Mouse (Mus musculus): ENCODE measurements around the gene Nup210. TPM values are rescaled to one million over a fixed set of nuclear protein-coding genes. Genes with fewer than 3 reads are reported as not detected.

Gene Nup210
- 9.5 and 9.7 TPM in 2 replicates for polyA plus RNA-seq (2016; fragmentation: Nextera tagmentation; extraction: Ambion mirVana)

DNA sequence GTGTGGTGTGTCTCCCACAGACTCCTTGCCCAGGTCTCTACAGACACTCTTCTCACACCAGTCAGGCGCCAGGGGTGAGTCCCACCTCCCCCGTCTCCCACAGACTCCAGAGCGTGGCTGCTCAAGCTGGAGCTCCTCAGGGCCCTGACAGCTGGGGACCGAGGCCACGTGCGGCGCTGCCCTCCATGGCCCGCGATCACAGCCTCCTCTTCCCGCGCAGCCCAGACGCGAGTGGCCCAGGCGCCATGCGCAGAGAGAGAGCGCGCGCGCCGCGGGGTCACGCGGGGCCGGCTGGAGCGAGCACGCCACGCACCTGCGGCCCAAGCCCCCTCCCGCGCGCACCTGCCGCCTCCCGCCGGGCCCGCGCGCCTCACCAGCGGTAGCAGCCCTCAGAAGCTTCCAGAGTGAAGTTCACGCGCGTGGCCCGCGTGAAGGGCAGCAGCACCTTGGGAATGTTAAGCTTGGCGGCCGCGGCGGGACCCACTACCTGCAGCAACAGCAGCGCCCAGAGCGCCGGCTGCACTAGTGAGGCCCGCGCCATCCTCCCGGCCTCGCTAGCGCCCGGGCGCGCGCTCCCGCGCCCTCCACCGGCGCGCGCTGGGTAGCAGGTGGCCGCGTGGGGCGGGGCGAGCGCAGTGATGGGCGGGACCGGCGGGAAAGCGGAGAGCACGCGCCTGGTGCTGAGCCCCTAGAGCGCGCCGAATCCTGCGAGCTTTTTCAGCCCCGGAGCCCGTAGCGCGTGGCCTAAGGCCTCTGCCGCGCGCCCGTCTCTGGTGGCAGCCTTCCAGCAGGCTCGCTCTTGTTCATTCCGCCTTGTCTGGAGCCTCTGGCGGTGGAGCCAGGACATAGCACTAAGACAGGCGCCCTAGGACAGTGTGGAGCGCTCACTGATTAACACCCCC lies at the start of gene Nup210:
TSS of gene Nup210 (minus strand) at position 586 of the 902 bp plus-strand sequence.
- peak; percentile 94 for ATAC-seq (ENCODE audit: insufficient number of reproducible peaks, insufficient read depth, low FRiP score, low TSS enrichment)
- 1% methylated on average over 88 of the region's 93 CpGs for WGBS
- peaks cover 16% of the 10 kb centered on the region for H3K27me3 ChIP-seq
- H3K9ac ChIP-seq: peak within 1 kb of the TSS; percentile 57
- H3K4me2 ChIP-seq (replicated peaks): peak within 1 kb of the TSS; percentile 99
- no peaks in the 10 kb centered on the region for H3K4me1 ChIP-seq
- peak within 1 kb of the TSS; percentile 32; the same call in 1 of the 2 replicates for H3K27ac ChIP-seq
- no peaks in the 10 kb centered on the region for H3K36me3 ChIP-seq
- peak within 1 kb of the TSS; percentile 53 for H3K4me3 ChIP-seq
- H3K9me3 ChIP-seq: no peaks in the 10 kb centered on the region

DNA sequence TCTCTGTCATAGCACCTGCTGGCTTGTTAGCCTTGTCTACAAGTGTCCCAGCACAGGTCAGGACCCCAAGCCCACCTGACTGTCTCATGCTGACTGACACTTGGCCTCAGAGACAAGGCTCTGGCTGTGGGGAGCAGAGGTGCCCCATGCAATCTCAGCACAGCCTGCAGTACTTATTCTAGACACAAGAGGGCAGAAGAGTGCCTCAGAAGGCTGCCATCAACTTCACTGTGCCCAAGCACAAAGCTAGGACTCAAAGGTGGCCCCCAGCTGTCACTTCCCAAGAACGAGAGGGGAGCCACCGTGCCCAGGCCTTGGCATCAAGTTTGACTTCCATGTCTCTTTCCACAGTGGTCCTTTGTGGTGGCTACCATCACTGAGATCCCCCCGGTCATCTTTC lies 48.6 kb upstream of the Nup210 start:
- Histone ChIP-seq H3K27me3 (no peaks in the 10 kb centered on the region), H3K4me2 (replicated peaks) (no peak overlapping the region), H3K9me3 (no peaks in the 10 kb centered on the region), H3K27ac (no peak overlapping the region), H3K4me1 (peaks cover 8% of the 10 kb centered on the region), H3K4me3 (no peak overlapping the region), H3K9ac (no peak overlapping the region), H3K36me3 (peaks cover 11% of the 10 kb centered on the region)
- ATAC-seq (ENCODE audit: insufficient number of reproducible peaks, insufficient read depth, low FRiP score, low TSS enrichment): no peak
- 34% methylated on average over 3 of the region's 3 CpGs for WGBS

DNA sequence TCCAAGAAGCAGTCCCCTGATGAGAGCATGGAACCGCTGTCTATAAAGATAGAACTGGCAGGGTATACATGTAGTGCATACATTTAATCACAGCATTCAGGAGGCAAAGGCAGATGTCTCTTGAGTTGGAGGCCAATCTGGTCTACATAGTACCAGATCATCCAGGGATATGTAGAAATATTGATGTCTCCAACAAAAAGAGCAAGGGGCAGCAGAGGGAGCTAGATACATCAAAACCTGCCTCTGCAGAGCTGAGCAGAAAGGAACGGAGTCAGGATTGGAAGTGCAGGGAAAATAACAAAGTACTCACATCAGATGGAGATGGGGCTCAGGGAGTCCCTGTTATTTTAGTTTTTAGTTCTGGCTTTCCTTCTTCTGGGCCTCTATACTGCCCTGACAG lies 48.0 kb upstream of the Nup210 start:
- Histone ChIP-seq H3K36me3 (peaks cover 11% of the 10 kb centered on the region), H3K4me2 (replicated peaks) (no peak overlapping the region), H3K9ac (no peak overlapping the region), H3K27ac (no peak overlapping the region), H3K27me3 (no peaks in the 10 kb centered on the region), H3K9me3 (no peaks in the 10 kb centered on the region), H3K4me3 (no peak overlapping the region), H3K4me1 (peaks cover 12% of the 10 kb centered on the region)
- WGBS: 79% methylated on average over 2 of the region's 2 CpGs
- ATAC-seq (ENCODE audit: insufficient number of reproducible peaks, insufficient read depth, low FRiP score, low TSS enrichment): no peak

DNA sequence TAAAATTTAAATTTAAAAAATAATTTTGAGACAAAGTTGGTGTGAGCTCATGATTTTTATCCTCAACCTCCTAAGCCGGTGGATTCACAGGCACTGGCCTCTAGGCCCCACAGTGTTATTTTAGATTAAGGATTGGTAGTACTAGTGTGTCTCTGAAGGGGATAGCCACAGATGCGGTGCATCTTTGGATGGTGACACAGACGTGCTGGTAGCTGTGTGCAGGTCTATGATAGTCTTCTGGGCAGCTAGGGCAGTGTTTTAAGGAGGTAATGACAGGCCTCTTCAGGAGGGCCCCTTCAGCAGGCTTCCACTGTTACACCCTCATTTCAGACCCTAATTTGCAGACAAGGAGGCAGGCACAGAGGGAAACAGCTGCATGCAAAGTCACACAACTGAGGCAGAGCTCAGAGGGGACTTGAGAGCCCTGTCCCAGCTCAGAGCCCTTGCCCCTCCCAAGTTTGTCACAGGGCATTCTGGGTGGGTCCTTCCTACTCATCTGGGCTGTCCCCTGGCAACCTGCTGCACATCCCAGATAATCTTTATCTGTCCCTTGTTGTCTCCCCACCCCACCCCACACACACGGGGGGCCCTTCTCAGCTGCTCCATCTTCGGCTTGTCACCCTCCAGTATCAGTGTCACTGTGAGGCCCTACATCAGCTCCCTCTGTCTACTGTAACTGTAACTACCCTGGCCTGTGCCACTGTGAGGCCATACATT lies 46.7 kb upstream of the Nup210 start:
- ATAC-seq (ENCODE audit: insufficient number of reproducible peaks, insufficient read depth, low FRiP score, low TSS enrichment): no peak

DNA sequence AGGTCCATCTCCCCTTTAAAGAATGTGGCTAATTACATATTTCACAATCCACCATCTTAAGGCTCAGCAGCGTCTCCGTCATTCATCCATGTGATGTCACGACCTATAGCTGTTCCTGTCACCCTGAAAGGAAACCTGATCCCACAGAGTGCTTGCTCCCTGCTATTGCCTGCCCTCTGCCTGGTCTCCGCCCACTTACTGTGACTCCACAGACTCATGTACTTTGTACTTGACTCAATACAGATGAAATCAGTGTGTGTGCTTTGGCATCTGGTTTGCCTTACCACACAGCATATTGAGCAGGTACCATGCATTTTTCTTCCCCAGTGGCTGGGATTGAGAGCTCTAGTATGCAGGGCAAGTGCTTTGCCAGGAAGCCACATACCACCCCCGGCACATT lies 45.7 kb upstream of the Nup210 start:
- Histone ChIP-seq H3K27ac (no peak overlapping the region), H3K4me1 (peaks cover 35% of the 10 kb centered on the region), H3K36me3 (0 out of 2 replicates have a peak, but pooled peaks cover 4% of the 10 kb centered on the region), H3K9me3 (no peaks in the 10 kb centered on the region), H3K27me3 (no peaks in the 10 kb centered on the region), H3K4me2 (replicated peaks) (no peak overlapping the region), H3K9ac (no peak overlapping the region), H3K4me3 (no peak overlapping the region)
- 68% methylated on average over 5 of the region's 5 CpGs for WGBS
- ATAC-seq (ENCODE audit: insufficient number of reproducible peaks, insufficient read depth, low FRiP score, low TSS enrichment): no peak

More for the DNA sequence above, 46.7 kb upstream of the Nup210 start:
- Histone ChIP-seq H3K4me1 (peaks cover 24% of the 10 kb centered on the region), H3K9ac (no peak overlapping the region), H3K4me2 (replicated peaks) (no peak overlapping the region), H3K4me3 (no peak overlapping the region), H3K9me3 (no peaks in the 10 kb centered on the region), H3K27ac (no peak overlapping the region), H3K36me3 (0 out of 2 replicates have a peak, but pooled peaks cover 4% of the 10 kb centered on the region), H3K27me3 (no peaks in the 10 kb centered on the region)
- 80% methylated on average over 5 of the region's 5 CpGs for WGBS

DNA sequence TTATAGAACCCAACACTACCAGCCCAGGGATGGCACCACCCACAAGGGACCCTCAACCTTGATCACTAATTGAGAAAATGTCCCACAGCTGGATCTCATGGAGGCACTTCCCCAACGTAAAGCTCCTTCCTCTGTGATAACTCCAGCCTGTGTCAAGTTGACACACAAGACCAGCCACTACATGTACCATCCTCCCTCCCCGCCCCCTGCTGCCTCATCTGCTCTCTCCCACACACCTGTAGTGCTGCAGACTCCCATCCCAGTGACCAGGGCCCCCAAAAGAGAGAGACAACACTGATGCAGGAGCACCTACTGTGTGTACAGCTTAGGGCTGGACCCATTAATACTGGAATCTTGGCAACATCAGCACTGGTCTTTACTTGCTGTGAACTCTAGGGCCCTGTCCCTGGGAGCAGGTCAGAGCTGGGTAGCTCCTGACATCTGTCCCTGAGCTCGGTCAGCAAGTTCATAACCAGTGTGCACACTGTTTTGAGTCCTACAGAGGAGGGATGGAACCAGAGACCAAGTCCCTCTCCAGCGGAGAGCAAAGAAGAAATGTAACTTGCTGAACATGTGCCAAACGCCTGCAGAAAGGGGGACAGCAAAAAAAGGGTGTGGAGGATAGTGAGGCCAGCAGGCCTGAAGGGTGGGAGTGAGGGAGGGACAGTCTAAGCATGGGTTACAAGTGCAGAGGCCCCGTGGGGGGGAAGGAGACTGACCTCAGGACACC lies 45.0 kb upstream of the Nup210 start:
- H3K4me3 ChIP-seq: no peak overlapping the region
- no peak overlapping the region for H3K27ac ChIP-seq
- WGBS: 70% methylated on average over 6 of the region's 6 CpGs

DNA sequence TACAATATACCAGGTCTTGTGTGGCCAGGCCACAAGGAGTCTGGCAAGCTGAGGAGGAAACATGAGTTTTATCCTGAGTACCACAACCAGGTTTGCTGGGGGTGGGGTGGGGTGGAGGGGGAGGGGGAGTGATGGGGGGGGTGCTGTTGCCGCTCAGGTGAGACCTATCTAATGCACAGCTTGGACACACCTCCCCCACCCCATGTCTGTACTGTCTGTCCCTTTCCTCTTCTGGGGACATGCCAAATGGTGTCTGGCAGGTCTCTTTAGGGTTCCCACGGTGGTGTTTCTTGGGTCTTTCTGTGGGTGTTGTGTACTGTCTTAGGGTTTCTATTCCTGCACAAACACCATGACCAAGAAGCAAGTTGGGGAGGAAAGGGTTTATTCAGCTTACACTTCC lies 44.3 kb upstream of the Nup210 start:
- Histone ChIP-seq H3K4me2 (replicated peaks) (no peak overlapping the region), H3K9me3 (no peaks in the 10 kb centered on the region), H3K27ac (no peak overlapping the region)

More for the DNA sequence above, 45.0 kb upstream of the Nup210 start:
- Histone ChIP-seq H3K4me2 (replicated peaks) (no peak overlapping the region), H3K9me3 (no peaks in the 10 kb centered on the region), H3K9ac (no peak overlapping the region), H3K36me3 (0 out of 2 replicates have a peak, but pooled peaks cover 4% of the 10 kb centered on the region), H3K27me3 (no peaks in the 10 kb centered on the region), H3K4me1 (peaks cover 37% of the 10 kb centered on the region)
- ATAC-seq (ENCODE audit: insufficient number of reproducible peaks, insufficient read depth, low FRiP score, low TSS enrichment): no peak

DNA sequence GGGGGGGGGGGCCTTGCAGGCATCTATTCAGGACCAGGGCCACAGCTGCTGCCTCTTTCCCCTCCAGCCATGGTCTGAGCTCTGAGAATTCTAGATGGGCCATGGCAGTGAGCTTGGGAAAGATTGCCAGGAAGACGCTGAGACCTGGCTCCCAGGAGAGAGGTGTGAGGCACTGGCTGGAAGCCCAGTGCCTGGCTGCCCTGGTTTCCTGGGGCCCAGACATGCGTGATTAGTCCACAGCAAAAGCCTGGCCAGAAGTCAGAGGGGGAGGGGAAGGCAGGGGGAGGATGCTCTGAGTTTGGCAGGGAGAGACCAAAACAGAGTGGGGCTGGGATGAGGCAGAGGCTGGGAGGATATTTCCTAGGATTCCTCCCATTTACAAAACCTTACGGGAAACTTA lies 43.8 kb upstream of the Nup210 start:
- WGBS: 33% methylated on average over 3 of the region's 3 CpGs
- Histone ChIP-seq H3K9me3 (no peaks in the 10 kb centered on the region), H3K4me3 (no peak overlapping the region), H3K36me3 (0 out of 2 replicates have a peak, but pooled peaks cover 4% of the 10 kb centered on the region), H3K4me1 (peaks cover 42% of the 10 kb centered on the region), H3K4me2 (replicated peaks) (no peak overlapping the region), H3K27ac (peak overlapping the region; percentile 69), H3K9ac (no peak overlapping the region), H3K27me3 (no peaks in the 10 kb centered on the region)
- no peak for ATAC-seq (ENCODE audit: insufficient number of reproducible peaks, insufficient read depth, low FRiP score, low TSS enrichment)

More for the DNA sequence above, 44.3 kb upstream of the Nup210 start:
- WGBS: 85% methylated on average over 2 of the region's 2 CpGs
- no peak overlapping the region for H3K4me3 ChIP-seq
- no peak overlapping the region for H3K9ac ChIP-seq
- H3K4me1 ChIP-seq: peaks cover 42% of the 10 kb centered on the region
- ATAC-seq (ENCODE audit: insufficient number of reproducible peaks, insufficient read depth, low FRiP score, low TSS enrichment): no peak
- H3K27me3 ChIP-seq: no peaks in the 10 kb centered on the region
- H3K36me3 ChIP-seq: 0 out of 2 replicates have a peak, but pooled peaks cover 4% of the 10 kb centered on the region

DNA sequence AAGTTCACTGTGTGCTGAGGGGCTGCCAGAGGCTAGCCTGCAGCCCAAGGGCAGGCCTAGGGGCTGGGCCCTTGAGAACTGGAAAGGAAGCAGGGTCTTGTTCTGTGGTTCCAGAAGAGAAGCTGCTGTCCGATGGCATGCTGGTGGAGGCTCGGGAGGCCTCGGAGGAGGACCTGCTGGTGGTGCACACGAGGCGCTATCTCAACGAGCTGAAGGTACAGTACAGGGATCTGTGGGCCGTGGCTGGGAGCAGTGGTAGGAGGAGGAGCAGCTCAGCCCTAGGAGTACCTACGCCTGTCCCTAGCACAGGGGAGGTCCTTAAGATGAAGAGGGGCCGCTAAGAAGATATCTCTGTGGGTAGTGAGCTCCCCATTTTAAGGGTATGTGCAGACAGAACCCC lies 42.4 kb upstream of the Nup210 start:
- Histone ChIP-seq H3K27ac (peak overlapping the region; percentile 30; the same call in 1 of the 2 replicates), H3K4me2 (replicated peaks) (peak overlapping the region; percentile 63; the same call in 1 of the 2 replicates), H3K4me1 (peaks cover 45% of the 10 kb centered on the region), H3K9me3 (no peaks in the 10 kb centered on the region), H3K27me3 (no peaks in the 10 kb centered on the region), H3K4me3 (no peak overlapping the region), H3K9ac (no peak overlapping the region), H3K36me3 (0 out of 2 replicates have a peak, but pooled peaks cover 4% of the 10 kb centered on the region)
- no peak for ATAC-seq (ENCODE audit: insufficient number of reproducible peaks, insufficient read depth, low FRiP score, low TSS enrichment)
- WGBS: 76% methylated on average over 9 of the region's 9 CpGs

DNA sequence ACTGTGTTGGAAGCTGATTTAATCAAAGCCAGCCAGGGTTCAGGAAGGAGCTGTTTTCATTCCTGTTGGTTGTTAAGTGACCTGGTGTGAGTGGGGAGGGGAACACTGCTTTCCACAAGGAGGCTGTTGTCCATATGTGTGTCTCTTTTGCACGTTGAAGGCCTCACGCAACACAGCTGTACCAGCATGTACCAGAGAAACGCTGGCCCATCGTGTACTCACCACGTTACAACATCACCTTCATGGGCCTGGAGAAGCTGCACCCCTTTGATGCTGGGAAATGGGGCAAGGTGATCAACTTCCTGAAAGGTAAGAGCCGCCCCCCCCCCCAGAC lies 40.6 kb upstream of the Nup210 start:
- ATAC-seq (ENCODE audit: insufficient number of reproducible peaks, insufficient read depth, low FRiP score, low TSS enrichment): no peak
- Histone ChIP-seq H3K9ac (peak overlapping the region; percentile 76), H3K4me3 (peak overlapping the region; percentile 62), H3K27ac (peak overlapping the region; percentile 87), H3K9me3 (no peaks in the 10 kb centered on the region), H3K36me3 (0 out of 2 replicates have a peak, but pooled peaks cover 4% of the 10 kb centered on the region), H3K4me2 (replicated peaks) (peak overlapping the region; percentile 63), H3K27me3 (no peaks in the 10 kb centered on the region), H3K4me1 (peaks cover 59% of the 10 kb centered on the region)
- 22% methylated on average over 5 of the region's 6 CpGs for WGBS

DNA sequence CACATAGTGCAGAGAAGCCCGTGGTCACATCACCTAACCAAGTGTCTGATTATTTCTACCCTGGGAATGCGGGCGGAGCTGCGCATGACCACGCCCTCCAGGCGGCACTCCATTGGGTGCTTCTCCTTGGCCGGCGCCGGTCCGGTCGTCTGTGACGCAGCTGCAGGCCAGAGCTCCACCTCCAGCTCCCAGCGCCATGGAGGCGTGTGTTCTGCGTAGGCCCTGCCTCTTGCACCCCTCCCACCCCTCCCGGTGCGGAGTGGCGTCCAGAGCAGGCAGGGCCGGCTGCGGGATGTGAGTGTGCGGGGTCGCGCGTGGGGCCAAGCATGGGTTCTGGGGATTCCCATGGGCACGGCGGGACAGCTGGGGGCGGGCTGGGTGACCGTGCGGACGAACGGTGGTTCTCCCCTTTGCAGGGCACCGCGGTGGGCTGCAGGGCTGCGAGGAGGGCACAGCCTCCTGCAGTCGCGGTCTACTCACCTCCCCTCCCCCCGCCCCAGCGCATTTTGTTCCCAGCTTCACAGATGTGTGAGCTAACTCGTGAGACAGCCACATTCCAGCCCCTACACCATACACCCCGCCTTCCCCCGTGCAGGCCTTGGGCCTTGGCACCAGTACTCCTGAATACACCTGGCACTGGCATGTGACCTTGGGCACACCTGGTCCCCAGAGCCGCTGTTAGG lies 40.1 kb upstream of the Nup210 start, which contains the start of gene Hdac11:
TSS of gene Hdac11 (plus strand) at position 112 of the 683 bp plus-strand sequence.
- under 1% methylated on average over 37 of the region's 42 CpGs for WGBS
- Histone ChIP-seq H3K9me3 (no peaks in the 10 kb centered on the region), H3K36me3 (0 out of 2 replicates have a peak, but pooled peaks cover 4% of the 10 kb centered on the region), H3K9ac (peak within 1 kb of the TSS; percentile 76), H3K27ac (peak within 1 kb of the TSS; percentile 87), H3K4me3 (peak within 1 kb of the TSS; percentile 62), H3K4me2 (replicated peaks) (peak within 1 kb of the TSS; percentile 63), H3K4me1 (peaks cover 59% of the 10 kb centered on the region), H3K27me3 (no peaks in the 10 kb centered on the region)
- peak; percentile 93 for ATAC-seq (ENCODE audit: insufficient number of reproducible peaks, insufficient read depth, low FRiP score, low TSS enrichment)

All from embryonic facial prominence, embryonic 12.5 days (tissue).